Mouse (Mus musculus) embryo, embryonic 10.5 days (tissue): Measurements from ENCODE around the gene Fnbp1.

Experiments used
- DNase-seq: peaks from one replicate; pipeline ENCODE4 v3.0.0-alpha.2; 2015; ENCODE audit warnings: low spot score

The Fnbp1 gene

DNA sequence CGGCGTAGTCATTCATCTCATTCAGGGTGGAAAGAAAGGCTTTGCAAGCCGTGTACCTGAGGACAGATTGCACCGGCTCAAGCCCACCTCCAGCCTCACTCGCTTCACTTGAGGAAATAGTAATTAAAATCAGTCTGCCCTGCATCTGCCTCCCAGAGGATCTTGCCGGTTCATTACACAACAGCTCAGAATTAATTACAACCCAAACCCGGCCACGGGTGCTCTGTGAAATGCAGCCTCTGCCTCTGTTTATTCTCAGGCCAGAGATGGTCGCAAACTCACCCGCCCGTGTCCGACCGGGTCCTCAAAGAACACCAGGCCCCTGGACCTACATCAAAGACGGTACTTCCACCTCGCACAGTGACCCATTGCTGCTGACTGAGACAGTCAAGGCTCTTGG is 45.7 kb downstream of the Fnbp1 start:
- DNase-seq, result no peak

GRCm38 (mm10) chr2:31094565-31094964 is 47.2 kb downstream of the Fnbp1 start:
- DNase-seq, result no peak

GRCm38 (mm10) chr2:31092939-31093338 is 48.9 kb downstream of the Fnbp1 start:
- no peak for DNase-seq

GRCm38 (mm10) chr2:31091182-31091581 is 50.6 kb downstream of the Fnbp1 start:
- DNase-seq, result no peak

DNA sequence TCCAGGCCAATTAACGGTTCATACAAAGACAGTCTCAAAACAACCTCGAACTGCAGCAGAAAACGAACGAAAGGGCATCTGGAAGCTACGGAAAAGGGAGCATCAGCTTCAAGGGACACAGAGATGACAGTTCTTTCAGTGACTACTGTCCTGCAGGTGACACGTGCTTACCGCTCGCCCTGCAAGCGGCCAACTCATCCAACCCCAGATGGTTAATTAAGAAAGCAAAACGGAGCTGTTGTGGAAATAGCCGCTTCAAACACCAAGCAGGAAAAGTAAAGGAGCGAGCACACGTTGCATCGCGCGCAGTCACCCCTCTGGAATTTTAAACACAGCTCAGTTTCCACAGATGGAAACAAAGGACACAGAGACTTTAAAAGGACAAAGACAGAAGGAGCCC is 52.2 kb downstream of the Fnbp1 start:
- DNase-seq, result no peak

GRCm38 (mm10) chr2:31088871-31089270 is 52.9 kb downstream of the Fnbp1 start:
- DNase-seq, result no peak

DNA sequence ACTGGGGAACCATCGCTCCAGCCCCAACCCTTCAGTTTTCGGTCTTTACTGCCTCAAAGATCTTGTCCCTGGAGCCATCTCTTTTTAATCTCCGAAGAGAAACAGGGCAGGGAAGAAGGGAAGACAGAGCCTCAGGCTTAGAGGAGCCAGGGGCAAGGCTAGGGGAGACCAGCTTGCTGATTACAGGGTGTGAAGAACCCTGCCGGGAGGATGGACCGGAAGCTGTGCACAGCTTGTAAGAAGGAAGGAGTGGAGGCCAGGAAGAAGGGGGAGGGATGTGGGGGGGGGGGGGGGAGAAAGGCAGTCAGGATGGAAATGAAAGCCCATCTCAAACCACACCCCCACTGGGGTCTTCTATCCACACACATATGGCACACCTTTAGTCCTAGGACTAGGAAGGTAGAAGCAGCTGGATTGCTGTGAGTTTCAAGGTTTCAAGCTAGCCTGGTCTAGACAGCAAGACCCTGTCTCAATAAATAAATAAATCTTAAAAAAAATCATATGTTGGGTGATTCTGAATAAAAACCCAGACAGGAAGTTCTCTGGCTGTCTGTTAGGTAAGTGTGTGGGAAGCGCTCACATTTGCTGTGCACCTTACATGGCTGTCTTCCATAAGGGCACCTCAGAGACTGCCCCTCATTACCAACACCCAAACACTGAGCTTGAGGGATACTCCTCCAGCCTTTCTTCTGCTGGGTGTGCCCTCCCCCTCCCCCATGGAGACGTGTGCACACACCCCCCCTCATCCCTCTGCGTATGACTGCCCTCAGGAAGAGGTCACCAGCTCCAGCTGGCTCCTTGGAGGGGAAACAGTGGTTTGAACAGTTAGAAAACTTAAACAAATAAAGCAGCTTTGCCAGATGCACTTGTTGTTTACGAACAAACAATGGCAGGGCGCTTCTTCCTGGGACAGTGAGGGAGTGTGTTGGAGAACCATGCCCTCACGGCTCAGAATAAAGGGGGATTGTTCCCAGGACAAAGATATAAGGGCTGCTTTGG is 53.8 kb downstream of the Fnbp1 start:
- DNase-seq, result peak; percentile 58

DNA sequence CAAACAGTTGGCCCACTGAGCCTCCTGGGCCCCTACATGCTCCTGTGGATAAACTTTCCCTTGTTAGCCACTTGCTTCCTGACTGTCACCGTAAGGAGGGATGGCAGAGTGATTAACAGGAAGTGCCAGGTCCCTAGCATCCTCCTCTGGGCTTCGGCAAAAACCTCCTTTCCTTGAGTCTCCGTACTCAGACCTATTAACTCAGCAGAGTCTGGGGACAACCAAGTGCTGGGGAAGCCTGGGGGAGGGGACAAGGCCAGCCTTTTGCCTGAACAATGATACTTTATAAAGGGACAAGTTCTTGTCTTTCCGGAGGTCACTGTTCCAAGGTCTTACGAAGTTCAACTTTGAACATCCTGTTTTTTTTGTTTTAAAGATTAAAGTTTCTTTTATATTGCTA is 54.7 kb downstream of the Fnbp1 start:
- peak; percentile 48 for DNase-seq

DNA sequence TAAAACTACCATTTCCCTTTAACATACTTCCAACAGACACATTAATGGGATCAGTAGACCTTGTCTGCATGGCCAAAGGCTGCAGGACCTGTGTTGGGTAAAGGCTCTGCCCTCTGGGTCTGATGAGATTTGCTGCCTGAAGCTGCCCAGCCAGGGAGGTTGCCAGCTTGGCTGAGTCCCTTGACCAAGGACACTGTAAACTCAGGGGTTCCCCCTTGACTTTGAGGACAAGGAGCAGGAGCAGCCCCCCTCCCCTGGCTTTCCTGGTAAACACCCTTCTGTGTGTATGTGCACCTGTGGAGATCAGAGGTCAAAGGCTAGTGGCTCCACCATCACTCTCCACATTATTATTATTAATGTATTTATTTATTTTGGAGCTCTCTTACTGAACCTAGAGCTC is 55.3 kb downstream of the Fnbp1 start:
- DNase-seq, result no peak

DNA sequence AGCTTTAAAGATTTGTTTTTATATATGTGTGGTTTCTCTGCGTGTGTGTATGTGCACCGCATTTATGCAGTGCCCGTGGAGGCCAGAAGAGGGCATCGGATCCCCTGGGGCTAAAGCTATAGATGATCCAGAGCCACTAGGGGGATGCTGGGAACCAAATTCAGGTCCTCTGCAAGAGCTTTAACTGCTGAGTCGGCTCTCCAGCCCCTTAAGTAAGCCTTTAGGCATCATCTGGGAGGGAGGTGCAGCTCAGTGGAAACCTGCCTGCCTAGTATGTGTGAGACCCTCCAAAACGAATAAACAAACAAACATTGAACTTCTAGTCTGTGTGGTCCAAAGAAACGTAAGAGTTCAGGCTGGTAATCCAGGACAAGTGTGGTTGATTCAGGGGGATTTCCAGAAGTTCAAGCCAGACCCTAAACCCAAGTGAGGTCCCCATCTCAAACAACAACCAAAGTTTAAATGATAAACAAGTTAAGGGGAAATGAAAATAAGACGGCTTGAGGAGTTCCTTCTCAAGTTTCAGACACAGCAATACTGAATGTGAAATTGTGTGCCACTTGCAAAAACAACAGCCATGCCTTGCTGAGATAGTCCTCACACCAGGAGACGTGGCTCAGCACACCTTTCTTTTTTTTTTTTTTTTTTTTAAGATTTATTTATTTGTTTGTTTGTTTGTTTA is 57.5 kb downstream of the Fnbp1 start:
- DNase-seq, result no peak

DNA sequence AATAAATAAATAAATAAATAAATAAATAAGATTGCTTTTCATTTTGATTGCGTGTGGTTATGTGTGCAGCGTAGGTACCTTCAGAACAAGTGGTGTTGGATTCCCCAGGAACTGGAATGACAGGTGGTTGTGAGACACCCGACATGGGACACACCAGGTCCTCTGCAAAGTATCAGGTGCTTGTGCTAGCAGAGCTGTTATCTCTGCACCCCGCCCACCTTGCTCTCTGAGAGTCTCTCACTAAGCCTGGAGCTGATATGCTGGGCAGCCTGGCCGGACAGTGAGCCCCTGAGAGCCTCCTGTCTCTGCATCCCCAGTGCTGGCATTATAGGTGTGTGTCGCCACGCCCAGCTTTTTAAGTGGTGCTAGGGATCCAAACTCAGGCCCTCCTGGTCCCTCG is 58.4 kb downstream of the Fnbp1 start:
- no peak for DNase-seq

DNA sequence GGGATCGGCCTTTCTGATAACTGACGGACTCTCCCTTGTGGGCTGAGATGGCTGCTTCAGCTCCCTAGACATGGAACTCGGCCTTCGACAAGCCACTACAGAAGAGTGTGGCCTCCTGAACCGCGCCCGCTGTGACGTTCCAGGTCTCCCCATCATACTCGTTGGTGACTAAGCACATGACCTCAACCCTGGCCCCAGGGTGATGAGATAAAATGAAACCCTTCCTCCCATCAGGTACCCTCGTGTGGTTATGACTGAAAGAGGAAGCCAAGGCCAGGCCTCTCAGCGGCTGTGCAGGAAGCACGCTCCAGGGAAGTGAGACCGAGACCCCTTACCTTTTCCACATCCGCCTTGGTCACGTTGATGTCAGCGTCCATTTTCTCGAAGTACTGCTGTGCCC is 59.2 kb downstream of the Fnbp1 start:
- no peak for DNase-seq

DNA sequence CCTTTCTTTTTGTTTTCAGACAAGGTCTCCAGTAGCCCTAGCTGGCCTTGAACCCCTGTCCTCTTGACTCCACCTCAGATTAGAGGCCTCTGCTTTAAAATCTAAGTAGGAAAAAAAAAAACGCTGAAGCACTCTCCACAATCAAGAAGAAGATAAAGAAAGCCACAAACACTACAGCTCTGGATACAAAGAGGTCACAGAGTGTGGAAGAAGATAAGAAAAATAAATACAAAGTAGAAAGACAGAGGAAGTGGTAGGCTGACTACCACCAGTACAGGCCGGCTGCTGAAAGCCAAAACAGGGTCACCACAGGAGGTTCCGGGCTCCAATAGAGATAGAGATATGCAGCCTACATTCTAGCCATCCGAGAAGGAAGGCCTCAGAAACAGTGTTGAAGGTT is 60.5 kb downstream of the Fnbp1 start:
- no peak for DNase-seq

DNA sequence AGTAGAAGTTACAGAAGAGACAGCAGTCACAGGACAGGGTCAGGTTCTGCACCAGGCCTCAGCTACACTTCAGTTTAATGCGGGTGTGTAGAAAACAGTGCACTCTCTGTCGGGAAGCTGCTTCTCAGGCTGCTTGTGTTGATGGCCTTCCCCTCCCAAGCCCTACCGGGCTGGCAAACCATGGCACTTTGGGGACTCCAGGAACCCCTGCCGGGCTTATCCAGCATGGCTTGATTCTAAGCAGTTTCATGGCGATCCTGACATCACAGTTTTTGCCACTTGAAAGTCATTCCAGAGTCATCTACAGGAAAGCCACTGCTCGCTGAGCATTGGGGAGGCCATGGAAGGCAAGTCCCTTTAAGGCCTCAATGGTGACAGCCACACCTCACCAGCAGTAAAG is 62.7 kb downstream of the Fnbp1 start:
- no peak for DNase-seq

DNA sequence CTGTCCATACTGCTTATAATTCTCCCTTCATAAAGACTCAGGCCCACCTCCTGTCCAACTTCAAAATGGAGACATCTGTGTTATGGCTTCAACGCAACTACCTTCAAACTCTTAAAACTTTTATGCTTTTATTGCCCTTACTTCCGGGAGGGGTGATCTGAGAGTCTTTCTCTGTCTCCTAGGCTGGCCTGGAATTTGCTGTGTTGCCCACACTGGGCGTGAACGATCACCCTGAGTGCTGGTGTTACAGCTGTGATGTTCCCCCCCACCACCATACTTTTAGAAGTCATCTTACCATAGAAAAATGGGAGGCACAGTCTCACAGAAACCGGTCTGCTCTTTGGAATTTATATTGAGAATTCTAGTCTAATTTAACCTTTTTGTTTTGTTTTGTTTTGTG is 64.2 kb downstream of the Fnbp1 start:
- no peak for DNase-seq

DNA sequence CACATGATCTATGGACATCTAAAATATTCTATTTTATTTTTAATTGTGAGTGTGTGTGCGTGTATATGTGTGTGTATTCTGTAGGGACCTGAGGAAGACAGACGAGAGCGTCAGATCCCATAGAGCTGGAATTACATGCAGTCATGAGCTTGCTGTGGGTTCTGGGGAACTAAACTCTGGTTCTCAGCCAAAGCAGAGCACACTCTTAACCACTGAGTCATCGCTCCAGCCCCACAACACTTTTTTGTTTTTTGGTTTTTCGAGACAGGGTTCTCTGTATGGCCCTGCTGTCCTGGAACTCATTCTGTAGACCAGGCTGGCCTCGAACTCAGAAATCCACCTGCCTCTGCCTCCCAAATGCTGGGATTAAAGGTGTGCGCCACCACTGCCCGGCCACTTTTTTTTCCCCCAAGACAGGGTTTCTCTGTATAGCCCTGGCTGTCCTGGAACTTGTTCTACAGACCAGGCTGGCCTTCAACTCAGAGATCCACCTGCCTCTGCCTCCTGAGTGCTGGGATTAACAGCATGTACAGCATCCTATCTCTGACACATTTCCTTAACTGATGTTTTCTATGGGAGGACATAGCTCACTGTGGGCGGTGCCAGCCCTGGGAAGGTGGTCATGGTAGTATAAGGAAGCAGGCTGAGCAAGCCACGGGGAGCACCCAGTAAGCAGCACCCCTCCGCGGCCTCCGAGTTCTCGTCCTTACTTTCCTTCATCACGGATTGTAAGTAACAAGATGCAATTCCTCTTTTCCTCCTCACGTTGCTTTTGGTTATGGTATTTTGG is 65.3 kb downstream of the Fnbp1 start:
- no peak for DNase-seq

DNA sequence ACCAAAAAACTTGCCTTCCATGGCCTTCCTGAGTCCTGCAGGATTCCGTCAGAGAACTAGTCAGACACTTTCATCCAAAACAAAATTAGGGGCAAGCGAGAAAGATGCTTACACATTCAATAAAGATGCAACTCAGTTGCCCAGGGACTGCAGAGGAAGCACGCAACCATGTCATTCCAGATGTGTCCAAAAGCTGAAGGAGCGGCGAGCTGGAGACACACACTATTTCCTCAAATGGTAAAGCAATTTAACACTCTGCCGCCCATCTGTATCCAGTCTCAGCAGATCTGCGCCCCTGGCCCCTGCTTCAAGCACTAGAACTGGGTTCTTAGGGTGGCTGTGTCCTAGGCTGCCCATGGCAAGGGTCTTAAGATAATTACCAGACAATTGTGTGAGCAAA is 66.0 kb downstream of the Fnbp1 start:
- no peak for DNase-seq

- no peak for DNase-seq
These were observed 66.6 kb downstream of the Fnbp1 start for GRCm38 (mm10) chr2:31075168-31075567.

GRCm38 (mm10) chr2:31069506-31069905 is 72.3 kb downstream of the Fnbp1 start:
- DNase-seq, result no peak

DNA sequence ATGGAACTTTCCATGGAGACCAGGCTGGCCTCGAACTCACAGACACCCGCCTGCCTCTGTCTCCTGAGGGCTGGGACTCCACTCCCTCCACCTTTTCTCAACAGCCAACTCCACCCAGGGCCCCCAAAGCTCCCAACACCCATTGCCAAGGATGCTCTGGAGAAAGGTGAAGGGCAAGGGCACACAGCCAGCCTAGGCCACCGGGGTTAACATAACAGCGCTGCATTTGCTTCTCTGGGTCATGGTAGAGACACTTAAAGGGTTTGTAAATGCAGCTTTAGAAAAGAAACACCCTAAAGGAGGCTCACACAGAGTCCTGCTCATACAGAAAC is 72.7 kb downstream of the Fnbp1 start:
- peak; percentile 26 for DNase-seq

DNA sequence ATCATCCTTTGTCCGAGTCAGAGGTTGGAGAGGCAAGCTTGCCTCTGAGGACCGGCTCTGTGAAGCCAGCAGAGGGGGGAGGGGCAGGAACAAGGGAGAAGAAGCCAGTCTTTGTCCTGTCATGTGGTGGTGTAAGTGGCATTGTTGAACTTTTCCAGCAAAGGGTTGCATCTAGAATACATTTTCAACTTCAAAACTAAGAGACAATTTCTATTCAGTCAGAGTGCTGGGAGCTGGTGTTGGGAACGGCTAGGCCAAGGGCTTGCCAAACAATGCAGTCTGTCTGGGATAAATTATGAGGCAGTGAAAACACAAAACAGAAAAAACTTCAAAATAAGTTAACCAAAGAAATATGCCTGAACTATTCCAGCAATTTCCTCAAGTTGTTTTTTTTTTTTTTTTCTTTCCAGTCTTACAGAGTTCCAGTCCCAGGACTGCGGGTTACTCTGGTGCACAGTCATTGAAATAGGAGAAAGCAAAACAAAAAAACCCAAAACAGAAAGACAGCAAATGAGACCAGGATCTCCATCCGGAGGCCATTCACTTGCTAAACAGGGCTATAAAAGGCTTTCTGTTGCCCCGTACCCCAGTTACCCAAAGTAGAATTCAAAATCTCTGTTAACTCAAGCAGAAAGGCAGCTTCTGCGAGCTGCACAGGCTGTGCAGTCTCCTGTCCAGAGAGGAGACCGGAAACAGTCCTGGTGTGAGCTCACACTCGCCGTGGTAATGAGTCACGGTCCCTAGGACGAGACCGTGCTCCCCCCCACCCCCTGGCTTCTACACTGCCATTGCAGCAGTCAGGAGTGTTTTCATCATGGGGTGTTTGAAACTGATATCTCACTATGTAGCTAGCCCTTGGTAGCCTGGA is 73.3 kb downstream of the Fnbp1 start:
- peak; percentile 85 for DNase-seq
